Mouse (Mus musculus): ENCODE results near the gene 4931429L15Rik.
"Not testable (repeated sequence)": the region's sequence is repeated elsewhere in the genome, so short reads cannot be mapped to it uniquely, and the experiment has no call there.

The 4931429L15Rik gene

DNA sequence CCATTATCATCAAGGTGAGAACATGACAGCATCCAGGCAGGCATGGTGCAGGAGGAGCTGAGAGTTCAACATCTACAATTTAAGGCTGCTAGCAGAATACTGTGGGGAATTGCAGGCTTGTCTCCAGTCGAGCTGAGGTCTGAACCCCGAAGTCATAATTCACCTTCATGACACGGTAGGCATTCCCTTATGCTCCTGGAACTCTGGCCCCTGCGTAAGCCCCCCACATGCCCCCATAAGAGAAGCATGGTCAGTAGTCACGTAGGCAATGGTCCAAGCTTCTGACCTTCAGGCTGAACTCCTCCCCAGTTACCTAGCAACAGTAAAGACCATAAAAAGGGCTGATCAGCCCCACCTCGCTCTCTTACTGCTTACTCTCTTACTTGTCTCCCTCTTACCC lies at the start of gene 4931429L15Rik:
4931429L15Rik (minus strand) TSS at position 101 of the 400 bp plus-strand sequence.
- ATAC-seq (ENCODE audit: low TSS enrichment): not testable (repeated sequence)

DNA sequence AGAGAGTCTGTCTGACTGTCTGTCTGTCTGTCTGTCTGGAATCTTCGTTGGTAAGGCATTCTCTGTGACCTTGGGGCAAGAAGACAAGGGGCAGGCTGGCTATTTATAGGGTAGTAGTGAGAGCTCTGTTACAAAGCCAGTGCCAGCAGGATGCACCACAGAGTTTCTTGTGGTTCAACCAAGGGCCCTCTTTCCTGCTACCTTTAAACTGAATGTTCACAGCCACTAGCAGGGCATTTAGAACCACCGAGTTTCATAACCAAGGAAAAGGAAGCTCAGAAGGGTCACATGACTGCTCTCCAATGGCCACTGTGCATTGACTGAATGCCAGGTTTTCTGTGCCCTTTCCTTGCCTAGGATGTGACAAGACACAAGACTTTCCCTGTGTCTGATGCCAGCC lies 42.7 kb upstream of the 4931429L15Rik start:
- ATAC-seq (ENCODE audit: low TSS enrichment): no peak

DNA sequence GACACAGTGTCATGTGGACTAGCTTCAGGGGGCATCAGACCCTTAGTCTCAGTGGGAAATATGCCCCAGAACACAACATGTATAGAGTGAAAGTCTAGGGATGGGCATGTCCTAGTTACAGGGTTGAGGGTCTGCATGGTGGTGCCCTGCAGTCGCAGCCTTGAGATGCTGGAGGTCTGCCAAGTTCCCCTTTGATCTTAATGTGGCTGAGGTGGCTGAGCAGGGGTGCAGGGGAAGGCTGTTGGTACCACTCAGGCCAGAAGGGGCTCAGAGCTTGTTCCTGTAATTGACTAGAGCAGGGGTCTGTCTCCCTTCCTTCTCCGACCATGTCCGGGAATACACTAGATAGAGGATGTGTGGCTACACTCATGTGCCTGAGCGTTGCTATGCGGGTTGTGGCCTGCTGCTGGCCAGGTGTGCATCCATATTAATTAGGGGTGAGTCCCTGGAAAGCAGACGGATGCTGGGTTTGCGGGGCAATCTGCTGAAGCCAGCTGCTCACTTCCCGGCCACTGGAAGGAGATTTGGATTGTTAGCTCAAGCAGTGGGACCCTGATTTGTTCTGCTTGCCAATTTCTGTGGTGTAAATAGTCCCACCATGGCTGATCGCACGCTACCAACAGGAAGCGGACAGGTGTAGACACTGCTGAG lies 41.8 kb upstream of the 4931429L15Rik start:
- ATAC-seq (ENCODE audit: low TSS enrichment): no peak

DNA sequence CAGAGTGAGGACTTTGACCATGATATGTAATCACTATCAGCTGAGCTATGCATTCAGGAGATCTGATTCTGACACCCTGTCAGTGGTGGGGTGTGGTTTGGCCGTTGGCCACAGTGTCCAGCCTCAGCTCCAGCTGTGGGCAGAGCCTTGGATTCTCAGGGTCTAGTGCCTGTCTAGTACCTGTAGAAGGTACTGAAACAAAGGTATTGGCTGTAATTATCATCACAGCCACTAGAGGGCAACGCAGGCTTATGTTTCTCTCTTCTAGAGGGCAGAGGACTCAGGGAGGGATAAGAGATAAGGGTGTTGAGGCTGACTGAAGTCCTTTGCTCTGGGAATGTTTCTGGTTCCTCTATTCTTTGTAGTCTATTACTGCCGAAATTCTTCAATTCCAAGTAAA lies 34.2 kb upstream of the 4931429L15Rik start:
- peak; percentile 83 for ATAC-seq (ENCODE audit: low TSS enrichment)

DNA sequence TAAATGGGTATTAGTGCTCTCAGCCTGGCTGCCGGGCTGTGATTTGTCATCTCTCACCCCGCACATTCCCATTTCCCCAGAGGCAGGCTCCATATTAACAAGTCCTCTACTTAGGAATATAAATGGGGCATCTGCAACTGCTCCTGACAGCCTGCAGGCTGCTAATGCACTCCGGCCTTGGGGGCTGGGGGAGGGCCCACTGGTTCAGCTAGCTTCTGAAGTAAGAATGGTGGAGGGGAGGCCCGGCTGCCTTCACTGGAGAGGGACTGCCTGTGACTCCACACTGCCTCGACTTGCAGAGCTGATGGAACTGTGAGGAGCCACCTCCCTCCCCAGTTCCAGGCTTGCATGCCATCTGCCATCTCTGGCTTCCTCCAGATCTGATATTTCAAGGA lies 33.5 kb upstream of the 4931429L15Rik start:
- 0 out of 2 replicates have a peak, but pooled peaks have one; percentile 55 for ATAC-seq (ENCODE audit: low TSS enrichment)

DNA sequence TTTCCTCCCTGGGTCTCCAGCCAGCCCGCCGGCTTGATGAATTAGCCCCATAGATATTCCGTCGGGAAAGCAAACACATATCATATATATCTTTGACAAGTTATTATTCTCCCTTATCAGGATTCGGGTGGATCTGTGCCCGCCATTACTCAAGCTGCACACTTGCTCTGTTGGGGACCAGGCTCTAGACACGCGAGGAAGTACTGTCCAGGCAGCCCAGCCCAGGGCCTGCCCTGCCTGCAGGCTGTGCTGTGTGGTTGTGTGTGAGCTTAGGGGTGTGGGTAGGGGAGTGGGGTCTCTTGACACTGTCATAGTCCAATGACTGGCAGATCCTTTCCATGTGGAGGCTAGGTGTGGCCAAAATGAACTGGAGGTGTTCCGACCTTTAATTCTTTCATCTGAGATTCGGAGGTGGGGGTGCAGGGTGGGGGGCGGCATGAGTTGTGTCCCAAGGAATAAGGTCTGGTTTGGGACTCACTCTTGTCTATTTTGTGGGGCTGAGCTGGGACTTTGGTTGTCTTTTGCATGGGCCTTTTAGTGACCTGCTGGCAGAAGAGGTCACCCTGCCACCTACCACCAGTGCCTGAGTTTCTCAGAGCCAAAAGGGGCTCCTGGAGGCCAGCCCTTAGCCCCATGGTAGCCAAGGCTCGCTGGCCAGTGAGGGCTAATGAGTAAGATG lies 33.0 kb upstream of the 4931429L15Rik start:
- ATAC-seq (ENCODE audit: low TSS enrichment): no peak

DNA sequence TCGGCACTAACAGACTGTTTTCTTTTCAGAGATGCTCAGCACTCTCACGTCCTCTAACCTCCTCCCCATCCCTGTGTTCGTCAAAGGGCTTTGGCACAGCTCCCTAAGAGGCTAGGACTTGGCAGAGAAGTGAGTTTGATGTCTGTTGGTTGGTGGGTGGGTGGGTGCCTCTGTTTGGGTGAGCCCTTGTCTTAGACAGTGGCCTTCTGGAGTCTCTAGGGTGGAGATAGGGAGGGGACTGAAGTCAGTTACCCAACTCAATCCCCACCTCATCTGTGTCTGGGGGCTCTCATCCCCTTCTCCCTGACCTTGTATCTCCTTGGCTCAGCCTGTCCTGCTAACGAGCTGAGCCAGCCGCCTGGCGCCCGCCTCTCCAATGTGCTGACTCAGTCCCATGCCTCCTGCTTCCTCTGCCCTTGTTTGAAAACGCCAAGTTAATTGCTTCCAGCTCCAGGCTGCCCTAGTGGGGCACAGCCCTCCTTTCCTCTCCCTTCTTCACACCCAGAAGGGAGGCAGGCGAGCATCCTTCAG lies 30.7 kb upstream of the 4931429L15Rik start:
- ATAC-seq (ENCODE audit: low TSS enrichment): peak; percentile 83

DNA sequence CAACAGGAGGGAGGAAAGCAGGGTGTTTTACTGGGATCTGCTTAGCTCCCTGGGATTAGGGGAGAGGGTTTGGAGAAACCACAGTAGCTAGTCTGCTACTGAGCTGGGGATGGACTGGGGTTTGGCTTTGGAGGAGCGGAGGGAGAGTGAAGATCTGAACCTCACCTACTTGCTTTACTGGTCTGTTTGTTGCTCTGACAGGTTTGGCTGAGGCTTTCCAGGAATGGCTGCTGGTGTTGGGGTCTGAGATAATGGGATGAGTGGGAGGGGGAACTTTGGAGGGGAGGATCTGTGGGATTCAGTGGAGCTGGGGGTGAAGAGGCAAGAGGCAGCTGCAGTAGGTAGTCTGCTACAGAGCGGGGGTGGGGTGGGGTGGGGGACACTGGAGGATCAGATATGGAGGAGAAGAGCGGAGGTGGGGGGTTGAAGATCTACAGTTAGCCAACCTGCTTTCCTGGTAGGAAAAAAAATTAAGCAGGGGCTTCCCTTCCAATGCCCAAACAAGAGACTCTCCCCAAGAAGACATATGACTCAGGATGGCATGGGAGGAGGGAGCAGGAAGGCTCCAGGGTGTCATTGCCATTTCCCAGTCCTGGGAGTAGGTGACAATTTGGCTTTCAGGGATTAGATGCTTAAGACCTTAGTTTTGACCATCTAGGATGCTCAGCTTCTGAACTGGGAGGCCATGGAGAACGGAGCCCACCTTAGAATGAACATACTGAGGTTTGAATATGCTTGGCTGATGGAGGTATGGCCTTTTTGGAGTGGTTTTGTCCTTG lies 26.3 kb upstream of the 4931429L15Rik start:
- ATAC-seq (ENCODE audit: low TSS enrichment): no peak

DNA sequence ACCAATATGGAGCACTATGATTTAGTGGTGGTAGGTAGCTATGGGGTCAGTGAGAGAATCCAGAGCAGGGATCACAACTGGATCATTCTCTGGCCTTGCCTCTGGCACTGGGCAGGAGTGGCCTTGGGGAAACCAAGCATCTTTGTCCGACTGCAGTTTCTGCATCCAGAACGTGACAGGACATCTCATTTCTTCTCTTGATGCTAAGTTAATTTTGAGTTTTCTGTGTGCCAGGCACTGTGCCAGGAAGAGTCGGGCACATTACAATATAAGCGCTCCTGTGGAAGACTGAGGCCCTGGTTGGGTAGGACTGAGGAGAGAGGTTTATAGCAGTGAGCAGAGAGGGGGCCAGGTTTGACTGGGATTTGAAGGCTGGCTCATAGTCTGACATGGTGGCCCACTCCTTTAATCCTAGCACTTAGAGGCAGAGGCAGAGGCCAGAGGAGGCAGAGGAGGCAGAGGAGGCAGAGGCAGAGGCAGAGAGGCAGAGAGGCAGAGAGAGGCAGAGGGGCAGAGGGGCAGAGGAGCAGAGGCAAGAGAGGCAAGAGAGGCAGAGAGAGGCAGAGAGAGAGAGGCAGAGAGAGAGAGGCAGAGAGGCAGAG lies 19.4 kb upstream of the 4931429L15Rik start:
- ATAC-seq (ENCODE audit: low TSS enrichment): no peak

DNA sequence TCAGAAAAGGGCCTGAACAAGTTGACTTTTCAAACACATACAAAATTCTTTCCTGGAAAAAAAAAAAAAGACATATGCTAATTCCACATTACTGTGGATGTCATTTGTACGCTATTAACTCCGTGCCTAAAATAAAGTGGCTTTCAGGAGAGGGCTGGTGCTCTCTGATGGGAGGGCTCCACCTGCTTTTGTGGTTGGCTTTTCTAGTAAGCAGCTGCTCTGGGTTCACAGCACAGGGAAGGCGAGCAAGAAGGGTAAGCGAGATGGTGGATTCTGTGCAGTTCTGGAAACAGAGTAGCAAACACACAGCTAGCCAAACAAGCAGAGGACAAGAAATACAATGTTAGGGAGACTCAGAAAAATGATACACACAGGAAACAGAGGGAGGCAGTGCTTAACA lies 18.6 kb upstream of the 4931429L15Rik start:
- ATAC-seq (ENCODE audit: low TSS enrichment): no peak

DNA sequence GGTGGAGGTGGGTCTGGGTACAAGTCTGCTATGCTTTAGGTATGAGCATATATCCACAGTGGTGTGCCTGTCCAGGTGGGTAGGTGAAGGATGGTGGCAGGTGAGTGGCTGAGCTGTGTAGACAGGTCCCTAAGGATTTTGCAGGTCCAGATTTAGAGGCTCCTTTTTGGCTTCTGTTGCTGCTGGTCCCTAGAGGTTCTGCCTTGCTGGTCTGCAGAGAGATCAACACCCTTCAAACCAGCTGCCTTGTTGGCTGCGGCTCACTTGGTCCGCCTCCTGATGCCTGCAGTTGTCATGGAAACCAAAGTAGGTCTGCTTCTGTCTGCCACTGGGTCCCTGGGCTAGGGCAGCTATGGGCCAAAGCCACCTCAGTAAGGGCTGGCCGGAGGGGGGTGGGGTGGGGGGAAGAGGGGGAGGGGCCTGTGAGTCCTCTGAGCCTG lies 18.1 kb upstream of the 4931429L15Rik start:
- peak; percentile 83 for ATAC-seq (ENCODE audit: low TSS enrichment)

DNA sequence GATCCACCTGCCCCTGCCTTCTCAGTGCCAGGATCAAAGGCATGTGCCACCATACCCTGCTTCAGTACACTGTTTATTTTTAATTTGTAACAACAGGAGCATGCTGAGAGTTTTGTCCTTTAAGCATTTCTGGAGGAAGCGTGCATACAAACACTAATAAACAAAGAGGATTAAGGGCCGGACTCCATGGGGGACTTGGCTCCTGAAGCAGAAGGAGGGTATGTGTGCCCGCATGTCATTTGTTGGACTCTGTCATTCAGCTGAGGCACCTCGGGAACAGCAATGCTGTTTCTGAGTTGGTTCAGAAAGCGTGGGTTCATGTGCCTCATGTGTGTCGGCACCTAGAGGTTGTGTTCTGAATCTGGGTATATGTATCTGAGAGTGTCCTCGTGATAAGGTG lies 17.5 kb upstream of the 4931429L15Rik start:
- ATAC-seq (ENCODE audit: low TSS enrichment): no peak; the same call in 1 of the 2 replicates

DNA sequence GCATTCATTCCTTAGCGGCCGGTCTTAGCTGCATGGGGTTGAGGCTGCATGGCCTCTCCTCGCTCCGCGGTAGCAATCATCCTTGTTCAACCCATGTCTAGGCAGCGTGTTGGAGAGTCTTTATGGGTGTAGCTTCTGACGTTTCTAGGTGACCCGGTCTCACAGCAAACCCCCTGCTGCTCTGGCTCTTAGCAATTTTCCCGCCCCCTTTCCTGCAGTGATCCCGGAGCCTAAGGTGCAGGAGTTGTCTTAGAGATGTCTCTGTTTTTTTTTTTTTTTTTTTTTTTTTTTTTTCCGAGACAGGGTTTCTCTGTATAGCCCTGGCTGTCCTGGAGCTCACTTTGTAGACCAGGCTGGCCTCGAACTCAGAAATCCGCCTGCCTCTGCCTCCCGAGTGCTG lies 16.5 kb upstream of the 4931429L15Rik start:
- not testable (repeated sequence) for ATAC-seq (ENCODE audit: low TSS enrichment)

DNA sequence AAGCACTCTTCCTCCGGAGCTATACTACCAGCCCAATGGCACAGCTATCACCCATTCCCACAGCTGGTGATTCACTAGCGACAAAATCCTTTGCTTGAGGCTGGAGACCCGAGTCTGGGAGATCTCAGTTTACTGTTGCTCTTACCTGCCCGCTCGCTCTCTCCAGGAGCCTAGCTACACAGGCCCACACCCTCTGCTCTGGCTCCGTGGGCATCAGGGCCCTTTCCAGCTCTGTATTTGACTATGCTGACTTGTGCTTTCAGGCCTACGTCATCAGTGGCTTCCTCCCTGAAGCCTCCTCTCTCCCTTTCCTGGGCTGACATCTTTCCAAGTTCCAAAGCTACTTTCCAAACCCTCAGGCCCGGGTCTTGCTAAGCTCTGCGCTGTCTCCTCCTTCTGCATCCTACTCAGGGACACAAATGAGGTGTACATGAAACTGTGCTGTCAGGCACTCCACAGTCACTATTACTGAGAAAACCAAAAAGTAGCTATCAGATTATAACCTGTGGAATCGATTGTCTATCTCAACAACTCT lies 15.7 kb upstream of the 4931429L15Rik start:
- peak; percentile 41 for ATAC-seq (ENCODE audit: low TSS enrichment)

DNA sequence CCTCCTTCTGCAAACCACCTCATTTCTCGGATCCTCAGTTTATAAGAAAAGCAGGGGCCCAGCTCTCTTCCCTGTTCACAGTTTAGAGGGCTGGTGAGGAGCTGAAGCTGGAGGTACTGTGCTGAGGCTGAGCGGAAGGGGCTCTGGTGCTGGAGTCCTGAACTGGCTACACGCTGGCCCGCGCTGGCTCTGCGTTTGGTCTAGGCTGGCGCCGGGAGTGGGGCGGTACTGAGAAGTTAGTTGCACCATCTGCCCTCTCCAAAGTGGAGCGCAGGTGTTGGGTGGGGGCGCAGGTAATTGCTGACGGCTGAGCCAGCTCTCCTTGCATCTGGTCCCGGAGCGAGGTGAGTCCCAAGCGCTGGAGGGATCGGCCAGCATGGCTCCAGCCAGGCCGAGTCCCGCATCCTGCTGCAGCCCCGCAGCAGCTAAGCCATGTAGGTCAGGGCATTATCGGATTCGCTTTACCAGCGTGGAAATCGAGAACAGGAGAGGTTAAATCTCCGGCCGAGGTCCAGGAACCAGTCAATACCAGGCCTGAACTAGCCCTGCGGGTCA lies 14.8 kb upstream of the 4931429L15Rik start:
- ATAC-seq (ENCODE audit: low TSS enrichment): no peak

DNA sequence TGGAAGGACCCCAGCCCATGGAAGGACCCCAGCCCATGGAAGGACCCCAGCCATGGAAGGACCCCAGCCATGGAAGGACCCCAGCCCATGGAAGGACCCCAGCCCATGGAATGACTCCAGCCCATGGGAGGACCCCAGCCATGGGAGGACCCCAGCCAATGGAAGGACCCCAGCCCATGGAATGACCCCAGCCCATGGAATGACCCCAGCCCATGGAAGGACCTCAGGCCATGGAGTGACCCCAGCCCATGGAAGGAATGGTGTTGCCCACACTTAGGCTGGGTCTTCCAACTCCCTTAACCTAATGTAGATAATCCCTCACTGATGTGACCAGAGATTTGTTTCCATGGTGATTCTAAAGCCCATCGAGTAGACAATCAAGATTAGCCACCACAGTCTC lies 11.5 kb upstream of the 4931429L15Rik start:
- ATAC-seq (ENCODE audit: low TSS enrichment): no peak

DNA sequence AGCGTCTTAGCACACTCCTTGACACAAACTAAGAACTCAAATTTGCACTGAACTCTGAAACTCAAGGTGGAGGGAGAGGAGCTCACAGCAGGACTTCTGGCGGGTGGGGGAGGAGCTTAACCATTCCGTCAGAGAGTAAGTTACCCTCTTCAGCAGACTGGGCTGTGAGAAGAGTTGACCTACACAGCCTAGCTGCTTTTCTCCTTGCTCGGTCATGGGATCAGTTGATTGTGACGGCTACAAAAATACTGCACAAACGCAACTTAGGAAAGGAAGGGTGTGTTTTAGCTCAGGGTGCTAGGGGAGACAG lies 10.8 kb upstream of the 4931429L15Rik start:
- ATAC-seq (ENCODE audit: low TSS enrichment): no peak

DNA sequence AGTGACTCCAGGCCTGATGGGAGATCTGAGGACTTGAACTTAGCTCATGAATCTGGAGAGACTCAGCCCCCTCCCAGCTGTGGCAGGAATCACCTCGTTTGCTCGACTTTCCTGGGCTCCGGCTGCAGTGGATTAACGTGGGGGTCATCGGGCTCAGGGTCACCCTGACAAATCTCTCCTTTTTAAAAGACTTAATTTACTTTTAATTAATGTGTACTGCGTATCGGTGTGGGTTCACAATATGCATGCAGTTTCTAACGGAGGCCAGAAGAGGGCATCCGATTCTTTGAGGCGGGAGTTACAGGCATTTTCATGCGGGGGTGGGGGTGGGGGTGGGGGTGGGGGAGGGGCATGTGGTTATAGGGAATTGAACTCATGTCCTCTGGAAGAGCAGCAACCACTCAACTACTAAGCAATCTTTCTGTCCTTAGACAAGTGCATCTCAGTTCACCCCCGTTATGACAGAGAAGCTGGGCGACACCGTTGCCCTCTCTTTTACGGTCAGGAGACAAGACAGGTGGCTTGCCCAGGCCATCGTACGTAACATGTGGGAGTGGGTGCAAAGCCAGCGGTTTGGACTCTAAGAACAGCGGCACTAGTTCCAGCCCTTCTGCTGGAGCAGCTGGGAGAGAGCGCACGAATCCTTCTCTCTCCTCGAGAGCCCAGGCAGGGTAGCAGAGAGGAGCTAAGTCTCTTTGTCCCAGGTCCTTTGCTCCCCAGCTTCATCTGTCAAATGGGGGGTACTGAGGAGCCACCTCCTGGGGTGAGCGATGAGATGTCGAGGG lies 10.2 kb upstream of the 4931429L15Rik start:
- no peak for ATAC-seq (ENCODE audit: low TSS enrichment)

DNA sequence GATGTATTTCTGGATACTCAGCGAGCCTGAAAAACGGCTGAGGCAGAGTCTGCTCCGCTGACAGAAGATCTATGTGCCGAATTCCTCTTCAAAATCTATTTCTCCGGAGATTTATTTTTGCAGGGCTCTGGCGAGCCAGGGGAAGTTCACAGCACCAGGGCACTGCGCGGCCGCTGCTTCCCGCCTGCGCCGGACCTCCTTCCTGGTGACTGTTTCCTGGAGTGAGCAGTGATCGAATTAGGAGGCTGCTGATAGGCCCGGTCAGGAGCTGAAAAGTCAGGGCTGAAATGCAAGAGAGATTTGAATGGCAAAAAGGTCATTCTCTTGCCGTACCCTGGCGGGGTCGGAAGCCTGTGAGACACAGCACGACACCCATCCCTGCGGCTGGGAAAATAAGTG lies 9.5 kb upstream of the 4931429L15Rik start:
- peak; percentile 50; the same call in 1 of the 2 replicates for ATAC-seq (ENCODE audit: low TSS enrichment)

DNA sequence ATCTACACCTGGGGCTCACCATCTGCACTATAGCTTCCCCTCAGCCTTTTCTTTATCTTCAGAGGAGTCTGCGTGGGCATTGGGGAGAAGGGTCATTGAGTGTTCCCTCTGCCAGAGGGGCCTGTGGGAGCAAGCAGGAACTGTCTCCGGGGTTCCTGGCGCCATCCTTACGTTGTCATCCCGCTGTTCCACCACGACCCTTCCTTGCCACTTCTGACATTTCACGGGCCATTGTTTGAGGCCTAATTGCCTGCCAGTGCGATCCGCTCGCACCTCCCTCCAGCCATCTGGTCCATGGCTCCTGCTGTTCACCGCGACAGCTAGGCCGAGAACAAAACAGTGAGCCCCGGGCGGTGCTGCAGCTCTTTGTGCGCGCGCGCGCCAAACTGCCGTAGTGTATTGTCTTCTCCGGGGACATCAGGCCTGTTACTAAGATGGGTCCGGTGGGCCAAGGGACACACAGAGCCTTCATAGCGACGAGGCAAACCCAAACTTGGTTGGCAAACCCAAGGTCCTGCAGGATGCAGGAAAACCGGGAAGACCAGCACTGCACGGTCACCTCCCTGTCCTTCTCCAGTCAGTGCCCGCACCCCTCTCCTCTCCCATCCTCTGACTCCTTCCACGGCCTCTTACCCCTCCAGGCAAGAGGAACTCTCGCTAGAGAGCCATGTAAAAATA lies 8.9 kb upstream of the 4931429L15Rik start:
- ATAC-seq (ENCODE audit: low TSS enrichment): peak; percentile 81

Data from frontal cortex, adult (tissue).